ENCODE assay signal across 11 mouse cellular contexts in genomic region chr8:110650838-110651237, GRCm38 (mm10). TPM values are rescaled to one million over a fixed set of nuclear protein-coding genes. Genes with fewer than 3 reads are reported as not detected.
A peak's percentile ranks its signal among the peaks of the same experiment; 100 is the strongest.
DNase-seq lines count a peak whose midpoint lies in the region; ATAC-seq and TF ChIP-seq lines count a peak whose summit lies in the region.
"Had no signal": no experiment of that assay in that cellular context is flagged by ENCODE, and none has a peak within 500 bp of the region (broad histone marks: within the 10 kb centered on the region; RNA-seq: fewer than 3 reads in every experiment).

No protein-coding gene starts in this region.

- TF ChIP-seq CTCF in lung, postnatal 0 days (IDR thresholded peaks at IDR 0.05), result peak; percentile 51

- peak; percentile 27; the same call in 1 of the 2 replicates for ATAC-seq in heart, embryonic 12.5 days (ENCODE audit: insufficient number of reproducible peaks, low FRiP score)
- 0 out of 2 replicates have a peak, but pooled peaks have one; percentile 23 for ATAC-seq in lung, embryonic 15.5 days (ENCODE audit: borderline replicate concordance, extremely low read depth, low FRiP score, low TSS enrichment)
- peak; percentile 25; the same call in 1 of the 2 replicates for ATAC-seq in lung, postnatal 0 days
- ATAC-seq: inflammation-experienced regulatory T-cells, adult 6 months had no signal

- H3K4me1 ChIP-seq in heart, embryonic 12.5 days (replicated peaks), result peaks cover 27% of the 10 kb centered on the region
- H3K4me1 ChIP-seq in lung, embryonic 15.5 days, result no peaks in the 10 kb centered on the region
- H3K4me1 ChIP-seq in lung, postnatal 0 days (ENCODE audit: insufficient read depth, low read depth, low read length), result no peaks in the 10 kb centered on the region
- H3K4me1 ChIP-seq: limb, embryonic 12.5 days had no signal

- WGBS in heart, embryonic 12.5 days, result 52% methylated on average over 9 of the region's 9 CpGs
- WGBS in lung, embryonic 15.5 days, result 66% methylated on average over 9 of the region's 9 CpGs
- WGBS in lung, postnatal 0 days, result 71% methylated on average over 9 of the region's 9 CpGs

- no peak overlapping the region for H3K4me3 ChIP-seq in heart, embryonic 12.5 days
- H3K4me3 ChIP-seq in lung, embryonic 15.5 days, result no peak overlapping the region
- H3K4me3 ChIP-seq in lung, postnatal 0 days (ENCODE audit: low read depth, low read length), result no peak overlapping the region
- H3K4me3 ChIP-seq: limb, embryonic 12.5 days had no signal

- H3K4me2 ChIP-seq in heart, embryonic 12.5 days, result no peak overlapping the region
- H3K4me2 ChIP-seq in lung, embryonic 15.5 days, result no peak overlapping the region
- H3K4me2 ChIP-seq in lung, postnatal 0 days (replicated peaks; ENCODE audit: low read depth, low read length), result no peak overlapping the region
- H3K4me2 ChIP-seq: limb, embryonic 12.5 days had no signal

- no peak overlapping the region for H3K9ac ChIP-seq in heart, embryonic 12.5 days
- no peak overlapping the region for H3K9ac ChIP-seq in lung, embryonic 15.5 days
- H3K9ac ChIP-seq in lung, postnatal 0 days (replicated peaks; ENCODE audit: low read depth), result no peak overlapping the region
- H3K9ac ChIP-seq: limb, embryonic 12.5 days had no signal

- H3K36me3 ChIP-seq in heart, embryonic 12.5 days, result peaks cover 24% of the 10 kb centered on the region; the same call in 1 of the 2 replicates
- 0 out of 2 replicates have a peak, but pooled peaks cover under 1% of the 10 kb centered on the region for H3K36me3 ChIP-seq in lung, embryonic 15.5 days
- H3K36me3 ChIP-seq in lung, postnatal 0 days (ENCODE audit: insufficient read depth, low read length), result 0 out of 2 replicates have a peak, but pooled peaks cover 11% of the 10 kb centered on the region

- H3K9me3 ChIP-seq in heart, embryonic 12.5 days (replicated peaks), result no peaks in the 10 kb centered on the region
- H3K9me3 ChIP-seq in lung, embryonic 15.5 days, result no peaks in the 10 kb centered on the region
- no peaks in the 10 kb centered on the region for H3K9me3 ChIP-seq in lung, postnatal 0 days (ENCODE audit: low read length)
- H3K9me3 ChIP-seq: limb, embryonic 12.5 days had no signal

- no peak for TF ChIP-seq EP300 in lung, postnatal 0 days (IDR thresholded peaks at IDR 0.05)

- no peaks in the 10 kb centered on the region for H3K27me3 ChIP-seq in heart, embryonic 12.5 days (replicated peaks)
- no peaks in the 10 kb centered on the region for H3K27me3 ChIP-seq in lung, embryonic 15.5 days
- H3K27me3 ChIP-seq in lung, postnatal 0 days (replicated peaks; ENCODE audit: insufficient read depth, low read length), result no peaks in the 10 kb centered on the region
- H3K27me3 ChIP-seq: limb, embryonic 12.5 days had no signal

- peak; percentile 71 to 74 for DNase-seq in adrenal gland, adult (ENCODE audit: inconsistent age in 2 of 2, low spot score in 1 of 2)
- no peak for DNase-seq in adrenal gland, adult 8-10 months
- DNase-seq in heart, adult 8-10 months (ENCODE audit: low spot score), result no peak
- DNase-seq in lung, postnatal 25 days (ENCODE audit: low spot score), result no peak
- no peak for DNase-seq in lung, postnatal 0 days (ENCODE audit: low spot score)
- no peak for DNase-seq in left cerebral cortex, adult 18-20 months (ENCODE audit: low spot score in 2 of 2)
- DNase-seq: layer of hippocampus, adult 9-11 months had no signal

- peak overlapping the region; percentile 83 for H3K27ac ChIP-seq in heart, embryonic 12.5 days (ENCODE audit: poor library complexity, severe bottlenecking)
- H3K27ac ChIP-seq in lung, embryonic 15.5 days, result no peak overlapping the region
- H3K27ac ChIP-seq in lung, postnatal 0 days (ENCODE audit: low read length), result no peak overlapping the region
- H3K27ac ChIP-seq: limb, embryonic 12.5 days had no signal

RNA-seq across cellular contexts. Expression of gene Vac14, which starts 32.5 kb away (rescaled TPM):
- 10 to 100 TPM; 30.9 to 34.8 (median 33.2) TPM for total RNA-seq in adrenal gland, adult 8-10 months (2022)
- 23.8 and 24.1 TPM in 2 replicates for polyA plus RNA-seq in heart, embryonic 12.5 days (2016; fragmentation: Nextera tagmentation; extraction: Ambion mirVana)
- total RNA-seq in heart, adult 8-10 months (2022), result 10 to 100 TPM; 14.0 to 18.3 (median 16.3) TPM
- 18.2 and 19.1 TPM in 2 replicates for polyA plus RNA-seq in lung, embryonic 15.5 days (2015; fragmentation: Nextera tagmentation; extraction: Ambion mirVana)
- polyA plus RNA-seq in lung, postnatal 0 days (2015; fragmentation: Nextera tagmentation; extraction: Ambion mirVana), result 10.0 and 11.1 TPM in 2 replicates
- total RNA-seq in left cerebral cortex, adult 18-20 months (2021), result 10 to 100 TPM; 26.9 to 28.0 TPM

Comparison
In these comparisons a context has a peak if more than half of its experiments do, and no peak if none do; other contexts are left out.
1. DNase-seq: peak in adrenal gland, adult (2 of 2); none in adrenal gland, adult 8-10 months (single experiment), heart, adult 8-10 months (single experiment), lung, postnatal 25 days (single experiment), lung, postnatal 0 days (single experiment) and left cerebral cortex, adult 18-20 months (0 of 2).
2. Peak in every context shown above with its lines, with median percentiles within 50 percentile points of each other: ATAC-seq.